Mouse (Mus musculus) yolk sac, embryonic 10.5 days (tissue): ENCODE measurements around the gene Blmh.

Source experiments
- DNase-seq: peaks from one replicate; pipeline ENCODE4 v3.0.0-alpha.2; 2017; ENCODE audit warnings: low spot score

The Blmh gene

DNA sequence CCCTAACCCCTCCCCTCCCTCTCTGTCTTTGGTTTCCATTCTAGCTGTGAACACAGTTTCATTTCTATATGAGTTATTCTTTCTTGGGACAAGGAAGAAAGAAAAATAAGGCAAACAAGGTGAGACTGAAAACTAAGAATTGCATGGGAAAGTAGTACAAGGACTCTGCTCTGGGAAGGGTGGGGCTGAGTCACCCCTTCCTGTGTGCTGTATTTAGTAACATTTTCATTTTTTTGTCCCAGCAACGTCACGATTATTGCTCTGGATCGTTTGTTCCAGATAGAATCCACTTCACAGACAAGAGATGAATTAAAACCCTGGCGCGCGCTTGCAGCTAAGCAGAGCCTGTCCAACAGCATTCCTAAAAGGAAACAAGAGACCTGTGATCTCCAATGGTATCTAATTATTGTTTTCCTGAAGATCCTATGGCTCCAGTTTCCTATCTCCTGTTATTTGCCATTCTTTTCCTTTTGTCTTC is at the start of gene Blmh:
TSS of gene Blmh (plus strand) at position 51 of the 478 bp plus-strand sequence.
- no peak for DNase-seq

- DNase-seq, result no peak
These were observed 44.8 kb upstream of the Blmh start for GRCm38 (mm10) chr11:76879816-76880215.

- DNase-seq, result peak; percentile 62
These were observed 40.2 kb upstream of the Blmh start for GRCm38 (mm10) chr11:76884451-76884850.

- peak; percentile 41 for DNase-seq
These were observed 35.1 kb upstream of the Blmh start for GRCm38 (mm10) chr11:76889339-76890164.

GRCm38 (mm10) chr11:76891171-76891570 is 33.4 kb upstream of the Blmh start:
- no peak for DNase-seq

GRCm38 (mm10) chr11:76891738-76892349 is 32.8 kb upstream of the Blmh start:
- DNase-seq, result no peak

- DNase-seq, result no peak
These were observed 31.6 kb upstream of the Blmh start for GRCm38 (mm10) chr11:76892972-76893371.

GRCm38 (mm10) chr11:76893570-76893969 is 31.0 kb upstream of the Blmh start:
- DNase-seq, result peak; percentile 42

GRCm38 (mm10) chr11:76894240-76894639 is 30.4 kb upstream of the Blmh start:
- DNase-seq, result peak; percentile 60

GRCm38 (mm10) chr11:76896360-76896759 is 28.2 kb upstream of the Blmh start:
- no peak for DNase-seq

DNA sequence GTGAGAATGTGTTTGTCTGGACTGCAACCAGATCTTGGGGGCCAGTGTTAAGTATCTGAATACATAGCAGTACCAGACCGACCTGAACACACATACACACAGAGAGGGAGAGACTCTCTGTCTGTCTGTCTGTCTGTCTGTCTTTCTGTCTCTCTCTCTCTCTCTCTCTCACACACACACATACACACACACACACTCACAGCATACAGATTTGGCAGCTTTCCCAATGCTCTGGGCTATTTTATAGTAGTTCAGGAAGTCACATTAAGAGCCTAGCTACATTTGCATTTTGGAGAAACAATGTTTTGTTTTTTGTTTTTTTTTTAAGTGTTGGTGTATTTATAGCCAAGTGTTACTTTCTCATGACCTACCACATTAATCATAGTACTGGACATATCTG is 27.5 kb upstream of the Blmh start:
- DNase-seq, result no peak

GRCm38 (mm10) chr11:76897871-76898270 is 26.7 kb upstream of the Blmh start:
- no peak for DNase-seq

GRCm38 (mm10) chr11:76898751-76899150 is 25.9 kb upstream of the Blmh start:
- no peak for DNase-seq

DNA sequence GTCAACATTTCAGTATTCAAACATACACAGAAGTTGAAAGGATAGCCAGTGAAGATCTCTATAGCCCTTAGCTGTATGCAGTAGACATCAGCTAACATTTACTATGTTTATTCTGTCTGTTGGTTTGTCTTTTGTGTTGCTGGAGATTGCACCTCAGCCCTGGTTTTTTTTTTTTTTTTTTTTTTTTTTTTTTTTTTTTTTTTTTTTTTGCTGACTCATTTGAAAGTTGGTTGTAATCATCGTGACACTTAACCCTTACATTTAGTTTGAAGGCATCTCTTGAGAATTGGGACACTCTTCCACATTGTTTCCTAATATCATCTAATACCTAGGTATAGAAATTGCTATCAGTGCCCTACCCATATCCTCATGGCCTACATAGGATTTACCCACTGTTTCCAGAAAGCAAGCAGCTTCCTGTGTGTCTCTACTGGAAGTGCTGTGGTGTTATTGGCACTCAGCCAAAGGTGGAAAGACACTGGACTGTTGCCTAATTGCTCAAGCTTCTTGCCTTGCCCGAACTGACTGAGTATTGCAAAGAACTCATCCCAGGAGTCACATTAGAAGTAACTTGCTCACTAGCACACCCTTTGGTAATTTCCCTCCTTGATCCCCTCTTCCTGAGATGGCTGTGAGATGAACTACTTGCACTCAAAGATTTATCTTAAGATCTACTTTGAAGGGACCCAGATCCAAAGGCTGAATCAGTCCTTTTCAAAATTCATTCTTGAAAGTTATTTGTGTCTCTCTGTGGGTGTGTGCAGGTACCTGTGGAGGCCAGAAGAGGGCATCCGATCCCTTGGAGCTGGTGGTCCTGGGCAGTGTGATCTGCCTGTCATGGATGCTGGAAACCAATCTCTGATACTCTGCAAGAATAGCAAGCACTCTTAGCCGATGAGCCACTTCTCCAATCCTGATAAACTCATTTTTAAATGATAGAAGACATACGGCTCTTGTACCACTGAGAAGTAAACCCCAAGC is 24.6 kb upstream of the Blmh start:
- peak; percentile 66 for DNase-seq

GRCm38 (mm10) chr11:76901579-76902361 is 22.8 kb upstream of the Blmh start, which contains the start of gene Tmigd1:
Tmigd1 (plus strand) TSS chr11:76902159.
- DNase-seq, result no peak

DNA sequence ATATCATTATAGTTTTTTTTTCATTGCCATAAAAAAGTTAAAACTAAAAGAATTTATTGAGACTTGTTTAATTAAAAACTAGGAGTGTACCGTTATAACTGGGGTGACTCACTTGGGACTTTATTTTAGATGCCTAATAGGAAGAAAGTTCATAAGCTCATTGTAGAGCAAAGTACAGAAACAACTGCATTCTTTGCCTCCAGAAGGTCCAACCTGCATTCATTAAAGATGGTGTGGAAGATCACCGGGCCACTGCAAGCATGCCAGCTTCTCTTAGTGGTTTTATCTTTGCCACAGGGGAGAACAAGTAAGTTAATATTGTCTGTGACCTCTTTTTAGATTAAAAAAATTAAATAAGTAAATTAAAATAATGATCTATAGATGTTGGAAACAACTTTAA is 20.3 kb upstream of the Blmh start:
- DNase-seq, result no peak

- DNase-seq, result no peak
These were observed 16.0 kb upstream of the Blmh start for GRCm38 (mm10) chr11:76908651-76909050.

GRCm38 (mm10) chr11:76911325-76912054 is 13.1 kb upstream of the Blmh start:
- peak; percentile 33 for DNase-seq

DNA sequence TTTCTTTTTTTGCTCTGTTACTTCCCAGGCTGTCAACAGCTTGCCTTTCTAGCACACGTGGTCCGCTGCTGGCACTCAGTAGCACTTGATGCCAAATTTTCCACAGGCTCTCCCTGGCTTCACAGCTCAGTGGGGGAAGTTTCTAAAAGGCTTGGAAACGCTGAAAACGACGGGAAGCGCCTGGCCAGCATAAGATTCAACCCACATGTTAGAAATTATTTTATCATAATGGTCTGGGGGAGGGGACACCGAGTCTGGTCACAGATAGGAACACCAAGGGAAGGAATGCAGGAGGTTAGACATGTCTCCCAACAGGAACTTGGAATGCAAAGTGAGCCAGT is 12.6 kb upstream of the Blmh start:
- no peak for DNase-seq

DNA sequence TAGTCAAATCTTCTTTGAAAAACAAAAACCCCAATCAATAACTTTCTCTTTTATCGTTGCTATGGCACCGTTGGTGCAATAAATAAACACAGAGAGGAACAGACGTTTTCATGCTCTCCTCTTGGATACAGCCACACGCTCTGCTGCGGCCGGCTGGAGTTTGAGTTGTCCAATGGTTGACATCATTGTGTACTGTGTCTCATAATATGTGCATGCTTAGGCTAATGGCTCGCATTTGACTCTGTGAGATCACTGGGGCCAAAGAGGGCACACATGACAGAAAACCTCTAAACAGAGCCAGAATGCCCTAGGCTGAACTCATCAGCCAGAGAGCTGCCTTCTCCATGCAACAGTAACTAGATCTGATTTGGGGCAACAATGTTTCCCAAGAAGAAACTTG is 10.2 kb upstream of the Blmh start:
- DNase-seq, result no peak
